Comparison of ENCODE assay signal across 1 mouse cellular context in genomic region chr7:143055001-143055400, GRCm38 (mm10).
TF ChIP-seq lines count a peak whose summit lies in the region.

No protein-coding gene starts in this region.

TF ChIP-seq in MEL, 35 proteins besides CTCF, POLR2A, EP300 and RAD21 (continued from another document):
- TF ChIP-seq MAFK (IDR thresholded peaks at IDR 0.05; ENCODE audit: borderline replicate concordance, low read depth, low read length) = no peak
TF ChIP-seq in MEL: peak in this region for 0.
